Mouse (Mus musculus) midbrain, embryonic 16.5 days (tissue): ENCODE data around the gene Lrrc27. TPM values are rescaled to one million over a fixed set of nuclear protein-coding genes. Genes with fewer than 3 reads are reported as not detected.

Source experiments
- ATAC-seq: fragments of 200-750 bp; cut with Nextera tagmentation; 2 replicates; pipeline ENCODE4 v1.8.0; 2017; ENCODE audit warnings: moderate TSS enrichment
- H3K27ac ChIP-seq: fragments of 300-500 bp; sonication (generic); 2 replicates; pipeline ENCODE4 v1.5.1; 2014; ENCODE audit warnings: mild to moderate bottlenecking, low read length, mixed read lengths
- H3K27me3 ChIP-seq: fragments of 300-500 bp; sonication (generic); 2 replicates; pipeline ENCODE4 v1.6.1; 2014; ENCODE audit warnings: low read depth, low read length, mixed read lengths; ENCODE audit not compliant: control insufficient read depth, insufficient read depth
- H3K36me3 ChIP-seq: fragments of 300-500 bp; sonication (generic); 2 replicates; pipeline ENCODE4 v1.6.1; 2014; ENCODE audit warnings: mild to moderate bottlenecking, low read length, moderate library complexity, mixed read lengths; ENCODE audit not compliant: control insufficient read depth, insufficient read depth
- H3K4me1 ChIP-seq: fragments of 300-500 bp; sonication (generic); 2 replicates; pipeline ENCODE4 v1.6.1; 2014; ENCODE audit warnings: mild to moderate bottlenecking, low read length, mixed read lengths; ENCODE audit not compliant: control insufficient read depth, insufficient read depth
- H3K4me2 ChIP-seq: fragments of 300-500 bp; sonication (generic); 2 replicates; pipeline ENCODE4 v1.6.1; 2014; ENCODE audit warnings: mild to moderate bottlenecking, low read length, mixed read lengths
- H3K4me3 ChIP-seq: fragments of 300-500 bp; sonication (generic); 2 replicates; pipeline ENCODE4 v1.5.1; 2014; ENCODE audit warnings: low read depth, mild to moderate bottlenecking, low read length, moderate library complexity, mixed read lengths
- H3K9ac ChIP-seq: fragments of 300-500 bp; sonication (generic); 2 replicates; pipeline ENCODE4 v1.6.1; 2014; ENCODE audit warnings: low read depth, low read length, mixed read lengths
- H3K9me3 ChIP-seq: fragments of 300-500 bp; sonication (generic); replicated peaks from 2 replicates; pipeline ENCODE4 v1.6.1; 2014; ENCODE audit warnings: mild to moderate bottlenecking, low read length, mixed read lengths; ENCODE audit not compliant: control insufficient read depth, poor library complexity, severe bottlenecking
- WGBS: fragments of 180-500 bp; shearing (Covaris S2); extraction: QIAGEN DNeasy Blood & Tissue Kit; methylation state at CpG from one replicate; pipeline ENCODE4 v1.1.7; 2014; 5-methylcytosine and 5-hydroxymethylcytosine counted together
- polyA plus RNA-seq: library from polyadenylated mRNA; unstranded; fragments of >200 nt; fragmentation: Nextera tagmentation; extraction: Ambion mirVana; gene quantifications from 2 replicates; pipeline ENCODE4 v1.2.1, GENCODE M21; 2015

Lrrc27 gene
- polyA plus RNA-seq, 1 experiment from 2014 or later = 7.0 TPM

GRCm38 (mm10) chr7:139217046-139217445 lies 4.3 kb downstream of the Lrrc27 start:
- Histone ChIP-seq H3K27ac (no peak overlapping the region), H3K27me3 (no peaks in the 10 kb centered on the region), H3K4me3 (no peak overlapping the region), H3K4me1 (peaks cover 10% of the 10 kb centered on the region), H3K9ac (no peak overlapping the region), H3K4me2 (no peak overlapping the region), H3K36me3 (no peaks in the 10 kb centered on the region), H3K9me3 (no peaks in the 10 kb centered on the region)
- ATAC-seq = no peak
- WGBS = 80% methylated on average over 7 of the region's 7 CpGs

DNA sequence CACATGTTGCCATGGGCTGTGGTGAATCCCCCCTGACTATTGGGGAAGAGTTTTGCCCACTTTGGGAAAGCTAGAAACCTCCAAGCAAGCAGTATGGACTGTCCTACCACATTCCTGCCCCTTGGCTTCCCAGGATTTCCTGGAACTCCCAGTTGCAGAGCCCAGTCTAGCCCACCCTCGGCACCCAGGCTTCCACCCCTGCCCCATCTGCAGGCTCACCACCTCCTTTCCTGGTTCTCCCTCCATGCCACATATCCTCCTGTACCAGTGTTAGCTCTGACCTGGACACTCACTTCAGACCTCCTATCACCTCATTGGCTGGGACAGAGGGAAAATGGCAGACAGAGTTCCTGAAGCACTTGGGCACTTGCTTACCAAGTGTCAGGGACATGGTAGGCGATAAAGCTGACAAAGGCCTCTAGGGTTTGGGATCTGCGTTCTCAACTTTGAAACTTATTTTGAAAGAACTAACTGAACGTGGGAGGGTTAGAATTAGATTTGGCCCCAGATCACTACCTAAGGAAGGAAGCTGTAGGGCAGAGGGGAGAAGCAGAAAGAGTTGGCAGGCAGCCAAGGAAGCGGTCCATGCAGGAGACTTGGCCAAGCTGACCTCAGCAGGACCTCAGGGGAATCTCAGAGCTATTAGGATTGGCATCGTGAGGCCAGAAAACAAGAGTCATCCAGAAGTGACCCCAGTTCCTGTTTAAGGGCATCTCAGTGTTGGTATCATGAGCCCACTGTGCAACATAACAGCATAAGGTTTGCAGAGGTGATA lies 6.0 kb downstream of the Lrrc27 start:
- no peak for ATAC-seq
- H3K27me3 ChIP-seq = no peaks in the 10 kb centered on the region
- H3K9me3 ChIP-seq = no peaks in the 10 kb centered on the region
- H3K9ac ChIP-seq = no peak overlapping the region
- H3K27ac ChIP-seq = no peak overlapping the region
- H3K4me2 ChIP-seq = no peak overlapping the region
- 68% methylated on average over 6 of the region's 6 CpGs for WGBS
- H3K36me3 ChIP-seq = no peaks in the 10 kb centered on the region
- H3K4me1 ChIP-seq = 0 out of 2 replicates have a peak, but pooled peaks cover 2% of the 10 kb centered on the region
- no peak overlapping the region for H3K4me3 ChIP-seq

- Histone ChIP-seq H3K4me2 (no peak overlapping the region), H3K9me3 (no peaks in the 10 kb centered on the region), H3K27ac (no peak overlapping the region), H3K4me1 (no peaks in the 10 kb centered on the region), H3K9ac (no peak overlapping the region), H3K4me3 (no peak overlapping the region), H3K27me3 (no peaks in the 10 kb centered on the region), H3K36me3 (no peaks in the 10 kb centered on the region)
- WGBS = 91% methylated on average over 5 of the region's 5 CpGs
- ATAC-seq = no peak
These were observed 6.7 kb downstream of the Lrrc27 start for GRCm38 (mm10) chr7:139219486-139219885.

GRCm38 (mm10) chr7:139220303-139220702 lies 7.5 kb downstream of the Lrrc27 start:
- H3K27ac ChIP-seq = no peak overlapping the region
- H3K4me3 ChIP-seq = no peak overlapping the region
- no peak overlapping the region for H3K9ac ChIP-seq
- no peak for ATAC-seq
- H3K36me3 ChIP-seq = no peaks in the 10 kb centered on the region
- H3K4me2 ChIP-seq = no peak overlapping the region
- no peaks in the 10 kb centered on the region for H3K9me3 ChIP-seq
- H3K27me3 ChIP-seq = no peaks in the 10 kb centered on the region
- no peaks in the 10 kb centered on the region for H3K4me1 ChIP-seq
- WGBS = 37% methylated on average over 2 of the region's 2 CpGs

DNA sequence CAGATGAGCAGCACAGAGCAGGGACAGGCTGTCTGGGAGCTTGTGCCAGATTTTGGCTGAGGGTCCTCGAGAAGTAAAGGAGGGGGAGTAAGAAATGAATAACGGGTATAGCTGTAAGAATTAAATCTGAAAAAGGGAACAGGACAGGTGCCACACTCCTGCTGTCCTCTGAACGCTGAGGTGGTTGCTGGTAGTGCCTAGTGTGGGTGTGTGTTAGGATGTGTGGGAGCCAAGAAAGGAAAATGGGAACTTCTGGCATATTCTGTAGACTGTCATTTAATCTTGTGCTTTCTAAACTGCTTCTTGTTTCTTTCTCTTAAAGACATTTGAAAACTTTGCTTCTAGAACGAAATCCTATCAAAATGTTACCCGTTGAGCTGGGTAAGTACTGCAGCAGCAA lies 8.3 kb downstream of the Lrrc27 start:
- 86% methylated on average over 5 of the region's 5 CpGs for WGBS
- no peak for ATAC-seq

GRCm38 (mm10) chr7:139221856-139222255 lies 9.1 kb downstream of the Lrrc27 start:
- Histone ChIP-seq H3K4me2 (no peak overlapping the region), H3K9ac (no peak overlapping the region), H3K9me3 (no peaks in the 10 kb centered on the region), H3K4me3 (no peak overlapping the region), H3K4me1 (no peaks in the 10 kb centered on the region), H3K27ac (no peak overlapping the region), H3K27me3 (no peaks in the 10 kb centered on the region), H3K36me3 (no peaks in the 10 kb centered on the region)
- WGBS = 34% methylated on average over 2 of the region's 2 CpGs
- ATAC-seq = no peak

More for the DNA sequence above, 8.3 kb downstream of the Lrrc27 start:
- no peak overlapping the region for H3K4me2 ChIP-seq
- no peak overlapping the region for H3K4me3 ChIP-seq
- H3K27ac ChIP-seq = no peak overlapping the region
- H3K36me3 ChIP-seq = no peaks in the 10 kb centered on the region
- no peaks in the 10 kb centered on the region for H3K27me3 ChIP-seq
- no peak overlapping the region for H3K9ac ChIP-seq
- no peaks in the 10 kb centered on the region for H3K4me1 ChIP-seq
- H3K9me3 ChIP-seq = no peaks in the 10 kb centered on the region

- H3K4me1 ChIP-seq = no peaks in the 10 kb centered on the region
- H3K9me3 ChIP-seq = no peaks in the 10 kb centered on the region
- H3K4me2 ChIP-seq = no peak overlapping the region
- H3K36me3 ChIP-seq = no peaks in the 10 kb centered on the region
- 63% methylated on average over 4 of the region's 4 CpGs for WGBS
- H3K27me3 ChIP-seq = no peaks in the 10 kb centered on the region
- no peak for ATAC-seq
- no peak overlapping the region for H3K4me3 ChIP-seq
- no peak overlapping the region for H3K27ac ChIP-seq
- no peak overlapping the region for H3K9ac ChIP-seq
These were observed 9.6 kb downstream of the Lrrc27 start for GRCm38 (mm10) chr7:139222341-139222740.

GRCm38 (mm10) chr7:139224070-139224469 lies 11.3 kb downstream of the Lrrc27 start:
- WGBS = 86% methylated on average over 1 of the region's 1 CpGs
- Histone ChIP-seq H3K36me3 (no peaks in the 10 kb centered on the region), H3K9ac (no peak overlapping the region), H3K27me3 (no peaks in the 10 kb centered on the region), H3K4me3 (no peak overlapping the region), H3K4me2 (no peak overlapping the region), H3K9me3 (no peaks in the 10 kb centered on the region), H3K27ac (no peak overlapping the region), H3K4me1 (no peaks in the 10 kb centered on the region)
- no peak for ATAC-seq

DNA sequence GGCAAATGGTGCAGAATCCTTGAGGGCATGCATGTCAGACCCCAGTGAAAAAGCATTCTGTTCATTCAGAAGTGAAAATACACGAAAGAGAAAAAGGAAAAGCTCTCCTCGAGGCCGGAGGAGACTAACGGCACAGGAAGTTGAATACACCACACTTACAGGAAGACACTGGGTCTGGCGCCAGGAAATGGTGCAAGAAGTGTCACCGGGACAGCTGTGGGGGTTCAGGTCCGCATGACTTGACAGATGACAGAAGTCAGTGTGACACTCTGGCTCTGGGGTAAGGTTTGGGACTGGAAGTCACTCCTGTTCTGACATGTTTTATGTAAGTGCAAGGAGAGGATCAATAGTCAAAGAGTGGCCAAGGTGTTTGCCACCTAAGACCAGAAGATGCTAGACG lies 11.9 kb downstream of the Lrrc27 start:
- no peaks in the 10 kb centered on the region for H3K4me1 ChIP-seq
- no peaks in the 10 kb centered on the region for H3K9me3 ChIP-seq
- no peak overlapping the region for H3K4me2 ChIP-seq
- H3K4me3 ChIP-seq = no peak overlapping the region
- no peaks in the 10 kb centered on the region for H3K27me3 ChIP-seq
- H3K9ac ChIP-seq = no peak overlapping the region
- ATAC-seq = no peak
- WGBS = 89% methylated on average over 8 of the region's 8 CpGs
- no peak overlapping the region for H3K27ac ChIP-seq
- no peaks in the 10 kb centered on the region for H3K36me3 ChIP-seq
